Mouse (Mus musculus): Measurements from ENCODE around the gene Gbx2.

DNA sequence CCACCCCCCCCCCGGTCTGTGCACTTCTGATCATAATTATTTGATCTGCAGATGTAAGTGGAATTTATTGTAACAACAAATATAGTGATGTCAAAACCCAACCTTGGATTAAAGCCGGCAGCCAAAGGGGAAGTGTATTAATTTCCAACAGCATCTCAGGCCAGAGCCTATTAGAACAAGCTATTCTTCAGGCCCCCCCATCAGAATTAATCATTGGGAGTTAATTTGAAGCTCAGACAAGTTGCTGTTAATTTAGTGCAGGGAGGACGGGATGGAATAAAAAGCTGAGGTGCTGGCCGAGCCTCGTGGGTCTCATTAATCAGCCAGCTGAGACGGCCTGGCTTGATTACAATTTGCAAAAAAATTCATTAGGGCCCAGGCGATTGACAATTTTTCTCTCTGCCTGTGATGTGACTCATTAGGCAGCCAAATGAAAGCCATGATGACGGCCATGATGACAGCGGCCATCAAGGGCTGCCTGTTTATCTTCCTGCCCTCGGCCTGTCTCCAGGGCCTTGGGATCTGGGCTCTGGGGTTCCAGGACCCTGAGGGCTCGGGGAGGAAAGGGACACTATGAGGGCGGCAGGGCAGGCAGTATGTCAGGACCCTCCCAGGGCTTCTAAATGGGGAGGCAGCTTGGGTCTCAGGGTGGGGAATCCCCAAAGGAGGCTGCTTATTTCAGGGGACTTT lies 5.3 kb downstream of the Gbx2 start:
- no peak for TF ChIP-seq CTCF (IDR thresholded peaks at IDR 0.05; ENCODE audit: borderline replicate concordance, insufficient read depth, low read depth, low read length)
- no peak for TF ChIP-seq POLR2A (IDR thresholded peaks at IDR 0.05; ENCODE audit: borderline replicate concordance, insufficient read depth, low read length)
